Mouse (Mus musculus) ovary, postnatal 14 days (tissue): Measurements from ENCODE around the gene Tbc1d30.

ENCODE experiments used
- DNase-seq: peaks from one replicate; pipeline ENCODE4 v3.0.0; 2022; ENCODE audit warnings: low spot score

The Tbc1d30 gene

DNA sequence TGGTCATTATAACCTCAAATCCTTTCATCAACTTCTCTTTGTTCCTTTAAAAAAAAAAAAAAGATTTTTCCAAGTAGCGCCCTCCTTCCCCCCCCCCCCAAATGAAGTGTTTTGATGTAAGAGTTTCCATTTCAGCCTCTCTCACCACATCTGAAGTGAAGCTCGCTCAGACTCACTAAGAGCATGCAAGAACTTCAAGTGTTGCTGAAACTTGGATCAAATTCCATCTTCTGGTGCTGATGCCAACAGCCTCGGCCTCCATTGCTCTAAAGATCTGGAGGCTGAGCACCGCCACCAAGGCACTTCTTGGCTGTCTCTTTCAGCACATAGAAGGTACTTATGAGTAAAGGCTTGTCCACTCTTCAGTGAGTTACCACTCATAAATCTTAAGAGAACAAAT is 128.2 kb downstream of the Tbc1d30 start:
- no peak for DNase-seq

DNA sequence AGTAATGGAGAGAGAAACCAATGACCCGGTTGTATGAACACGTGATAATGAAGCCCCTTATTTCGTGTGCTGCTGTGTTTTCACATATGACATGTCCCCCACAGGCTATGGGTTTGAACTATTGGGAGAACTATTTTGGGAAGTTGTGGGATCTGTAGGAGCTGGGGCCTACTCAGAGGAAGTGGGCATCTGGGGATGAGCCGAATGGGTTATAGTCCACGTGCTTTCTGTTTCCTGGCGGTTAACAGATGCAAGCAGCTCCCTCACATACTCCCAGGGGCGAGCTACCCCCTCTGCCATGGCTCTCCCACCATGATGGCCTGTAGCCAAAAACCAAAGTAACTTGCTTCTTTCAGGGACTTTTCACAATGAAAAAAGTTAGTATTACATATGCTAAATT is 132.5 kb downstream of the Tbc1d30 start:
- DNase-seq, result no peak

GRCm38 (mm10) chr10:121216804-121217203 is 134.3 kb downstream of the Tbc1d30 start:
- DNase-seq, result no peak
